Mouse (Mus musculus) heart, adult 2 months (tissue): ENCODE measurements around the gene Coq3.

Experiments
- CTCF ChIP-seq: fragments of 200-600 bp; IDR thresholded peaks from 2 replicates; pipeline ENCODE4 v1.8.1; 2022; ENCODE audit warnings: antibody characterized with exemption, mild to moderate bottlenecking, moderate library complexity
- EP300 ChIP-seq: fragments of 200-500 bp; IDR thresholded peaks from 2 replicates; pipeline ENCODE4 v1.6.1; 2011; ENCODE audit warnings: low read depth, low read length, control low read depth; ENCODE audit not compliant: insufficient read depth
- POLR2A ChIP-seq: fragments of 200-500 bp; IDR thresholded peaks from 2 replicates; pipeline ENCODE4 v1.6.1; 2011; ENCODE audit warnings: mild to moderate bottlenecking, low read depth, low read length, control low read depth; ENCODE audit not compliant: insufficient read depth

DNA sequence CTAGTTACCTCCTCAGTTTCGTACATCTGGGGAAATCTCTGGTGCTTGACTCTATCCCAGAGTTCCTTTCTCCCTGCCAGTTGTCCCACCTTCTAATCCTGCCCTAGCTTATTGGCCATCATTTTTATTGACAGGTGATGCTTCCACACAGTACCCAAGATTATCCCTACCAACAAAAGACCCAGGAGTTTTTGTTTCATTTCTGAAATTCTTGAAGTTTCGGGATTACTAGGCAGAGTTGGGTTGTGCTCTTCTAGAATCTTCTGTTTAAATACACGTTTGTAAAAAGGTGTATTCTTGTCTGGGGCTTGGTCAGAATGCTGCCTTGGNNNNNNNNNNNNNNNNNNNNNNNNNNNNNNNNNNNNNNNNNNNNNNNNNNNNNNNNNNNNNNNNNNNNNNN is 65.2 kb downstream of the Coq3 start:
- TF ChIP-seq EP300 (no peak), CTCF (no peak), POLR2A (no peak)
